Comparison of ENCODE assay signal across 8 mouse cellular contexts in genomic region chr5:96161263-96161577, GRCm38 (mm10). TPM values are rescaled to one million over a fixed set of nuclear protein-coding genes. Genes with fewer than 3 reads are reported as not detected.
DNase-seq lines count a peak whose midpoint lies in the region; ATAC-seq and TF ChIP-seq lines count a peak whose summit lies in the region.

No protein-coding gene starts in this region.

- peak overlapping the region; percentile 99 for H3K4me3 ChIP-seq in kidney, embryonic 16.5 days (ENCODE audit: low read length)
- peak overlapping the region; percentile 74 for H3K4me3 ChIP-seq in bone marrow macrophage, adult 2 months (ENCODE audit: insufficient read depth, low read length)
- peak overlapping the region; percentile 93 for H3K4me3 ChIP-seq in hindbrain, embryonic 10.5 days
- H3K4me3 ChIP-seq in midbrain, embryonic 13.5 days (replicated peaks) = peak overlapping the region; percentile 97

- H3K4me1 ChIP-seq in kidney, embryonic 16.5 days (ENCODE audit: insufficient read depth, low read length) = peaks cover 26% of the 10 kb centered on the region
- H3K4me1 ChIP-seq in bone marrow macrophage, adult 2 months (ENCODE audit: control insufficient read depth, insufficient read depth, low read length) = 0 out of 2 replicates have a peak, but pooled peaks cover 2% of the 10 kb centered on the region
- H3K4me1 ChIP-seq in hindbrain, embryonic 10.5 days (replicated peaks) = peaks cover 22% of the 10 kb centered on the region
- peaks cover 14% of the 10 kb centered on the region for H3K4me1 ChIP-seq in midbrain, embryonic 13.5 days (replicated peaks)

- peak overlapping the region; percentile 95 for H3K9ac ChIP-seq in kidney, embryonic 16.5 days (replicated peaks; ENCODE audit: low read length)
- H3K9ac ChIP-seq in midbrain, embryonic 13.5 days (replicated peaks) = peak overlapping the region; percentile 96

- H3K9me3 ChIP-seq in kidney, embryonic 16.5 days (ENCODE audit: low read length) = no peaks in the 10 kb centered on the region
- H3K9me3 ChIP-seq in hindbrain, embryonic 10.5 days = no peaks in the 10 kb centered on the region
- no peaks in the 10 kb centered on the region for H3K9me3 ChIP-seq in midbrain, embryonic 13.5 days

- ATAC-seq in kidney, embryonic 16.5 days (ENCODE audit: low FRiP score, low TSS enrichment) = peak; percentile 13
- peak; percentile 32 for ATAC-seq in midbrain, embryonic 13.5 days

- no peak for TF ChIP-seq POLR2A in bone marrow macrophage, adult 2 months (IDR thresholded peaks at IDR 0.05; ENCODE audit: borderline replicate concordance, low read depth, low read length)

- 1% methylated on average over 34 of the region's 45 CpGs for WGBS in kidney, embryonic 16.5 days
- under 1% methylated on average over 45 of the region's 45 CpGs for WGBS in hindbrain, embryonic 10.5 days
- under 1% methylated on average over 36 of the region's 45 CpGs for WGBS in midbrain, embryonic 13.5 days

- no peak for TF ChIP-seq CTCF in bone marrow macrophage, adult 2 months (IDR thresholded peaks at IDR 0.05; ENCODE audit: low read depth, low read length)

- peak overlapping the region; percentile 100 for H3K27ac ChIP-seq in kidney, embryonic 16.5 days (ENCODE audit: low read length)
- peak overlapping the region; percentile 93 for H3K27ac ChIP-seq in bone marrow macrophage, adult 2 months (ENCODE audit: insufficient read depth, low read depth, low read length)
- H3K27ac ChIP-seq in hindbrain, embryonic 10.5 days = peak overlapping the region; percentile 99
- H3K27ac ChIP-seq in midbrain, embryonic 13.5 days = peak overlapping the region; percentile 99

- peak overlapping the region; percentile 65 for H3K4me2 ChIP-seq in kidney, embryonic 16.5 days (replicated peaks; ENCODE audit: low read depth, low read length)
- peak overlapping the region; percentile 73 for H3K4me2 ChIP-seq in midbrain, embryonic 13.5 days (replicated peaks)

- no peaks in the 10 kb centered on the region for H3K36me3 ChIP-seq in kidney, embryonic 16.5 days (ENCODE audit: insufficient read depth, low read length)
- no peaks in the 10 kb centered on the region for H3K36me3 ChIP-seq in hindbrain, embryonic 10.5 days
- no peaks in the 10 kb centered on the region for H3K36me3 ChIP-seq in midbrain, embryonic 13.5 days

- no peak for DNase-seq in kidney, adult 18-20 months
- no peak for DNase-seq in hindbrain, embryonic 10.5 days (ENCODE audit: low spot score)
- DNase-seq in gastrocnemius, postnatal 4 days (ENCODE audit: low spot score in 2 of 2) = no peak
- DNase-seq in adipocyte (ENCODE audit: low spot score) = no peak
- no peak for DNase-seq in cerebellum, adult 18-20 months

- no peaks in the 10 kb centered on the region for H3K27me3 ChIP-seq in kidney, embryonic 16.5 days (ENCODE audit: insufficient read depth, low read length)
- H3K27me3 ChIP-seq in hindbrain, embryonic 10.5 days (ENCODE audit: insufficient read depth, poor library complexity, severe bottlenecking) = no peaks in the 10 kb centered on the region
- no peaks in the 10 kb centered on the region for H3K27me3 ChIP-seq in midbrain, embryonic 13.5 days

RNA-seq across cellular contexts. Expression of gene Cnot6l, which starts 2.8 kb away (rescaled TPM):
- polyA plus RNA-seq in kidney, embryonic 16.5 days (2015; fragmentation: Nextera tagmentation; extraction: Ambion mirVana) = 18.4 and 23.9 TPM in 2 replicates
- 52.3 and 54.2 TPM in 2 replicates for polyA plus RNA-seq in bone marrow macrophage, adult 2 months (2012; ENCODE audit: insufficient read depth, insufficient read length, missing spikeins)
- 7.8 and 8.9 TPM in 2 replicates for polyA plus RNA-seq in hindbrain, embryonic 10.5 days (2016; fragmentation: Nextera tagmentation; extraction: Ambion mirVana)
- polyA plus RNA-seq in midbrain, embryonic 13.5 days (2015; fragmentation: Nextera tagmentation; extraction: Ambion mirVana) = 13.4 and 13.8 TPM in 2 replicates
- 10 to 100 TPM; 74.8 to 85.1 TPM for total RNA-seq in gastrocnemius, postnatal 4 days (2021)

RNA-seq across cellular contexts. Expression of gene Mrpl1, which starts 48.1 kb away (rescaled TPM):
- polyA plus RNA-seq in kidney, embryonic 16.5 days (2015; fragmentation: Nextera tagmentation; extraction: Ambion mirVana) = 24.7 and 26.8 TPM in 2 replicates
- polyA plus RNA-seq in bone marrow macrophage, adult 2 months (2012; ENCODE audit: insufficient read depth, insufficient read length, missing spikeins) = 13.0 and 15.8 TPM in 2 replicates
- 19.4 and 19.7 TPM in 2 replicates for polyA plus RNA-seq in hindbrain, embryonic 10.5 days (2016; fragmentation: Nextera tagmentation; extraction: Ambion mirVana)
- polyA plus RNA-seq in midbrain, embryonic 13.5 days (2015; fragmentation: Nextera tagmentation; extraction: Ambion mirVana) = 16.0 and 18.9 TPM in 2 replicates
- 10 to 100 TPM; 18.7 to 20.9 TPM for total RNA-seq in gastrocnemius, postnatal 4 days (2021)
